Mouse (Mus musculus) midbrain, embryonic 10.5 days (tissue): ENCODE data around the gene Scamp3. TPM values are rescaled to one million over a fixed set of nuclear protein-coding genes. Genes with fewer than 3 reads are reported as not detected.

ENCODE experiments used
- DNase-seq: peaks from one replicate; pipeline ENCODE4 v3.0.0-alpha.2; 2017; ENCODE audit warnings: low spot score
- H3K27ac ChIP-seq: fragments of 300-500 bp; sonication (generic); replicated peaks from 2 replicates; pipeline ENCODE4 v1.5.1; 2016; ENCODE audit warnings: mild to moderate bottlenecking
- H3K27me3 ChIP-seq: fragments of 300-500 bp; sonication (generic); 2 replicates; pipeline ENCODE4 v1.6.1; 2016; ENCODE audit warnings: low read depth, mild to moderate bottlenecking; ENCODE audit not compliant: poor library complexity, severe bottlenecking
- H3K36me3 ChIP-seq: fragments of 300-500 bp; sonication (generic); 2 replicates; pipeline ENCODE4 v1.6.1; 2016; ENCODE audit warnings: mild to moderate bottlenecking, moderate library complexity
- H3K4me1 ChIP-seq: fragments of 300-500 bp; sonication (generic); 2 replicates; pipeline ENCODE4 v1.6.1; 2016
- H3K4me3 ChIP-seq: fragments of 300-500 bp; sonication (generic); 2 replicates; pipeline ENCODE4 v1.5.1; 2016; ENCODE audit warnings: mild to moderate bottlenecking, moderate library complexity
- H3K9me3 ChIP-seq: fragments of 300-500 bp; sonication (generic); replicated peaks from 2 replicates; pipeline ENCODE4 v1.6.1; 2016; ENCODE audit warnings: mild to moderate bottlenecking
- WGBS: fragments of 180-500 bp; shearing (Covaris S2); methylation state at CpG from one replicate; pipeline ENCODE4 v1.1.7; 2016; 5-methylcytosine and 5-hydroxymethylcytosine counted together
- polyA plus RNA-seq: library from polyadenylated mRNA; unstranded; fragments of >200 nt; fragmentation: Nextera tagmentation; extraction: Ambion mirVana; gene quantifications from 2 replicates; pipeline ENCODE4 v1.2.1, GENCODE M21; 2016

Scamp3 gene
- 99.2 and 104 TPM in 2 replicates for polyA plus RNA-seq

DNA sequence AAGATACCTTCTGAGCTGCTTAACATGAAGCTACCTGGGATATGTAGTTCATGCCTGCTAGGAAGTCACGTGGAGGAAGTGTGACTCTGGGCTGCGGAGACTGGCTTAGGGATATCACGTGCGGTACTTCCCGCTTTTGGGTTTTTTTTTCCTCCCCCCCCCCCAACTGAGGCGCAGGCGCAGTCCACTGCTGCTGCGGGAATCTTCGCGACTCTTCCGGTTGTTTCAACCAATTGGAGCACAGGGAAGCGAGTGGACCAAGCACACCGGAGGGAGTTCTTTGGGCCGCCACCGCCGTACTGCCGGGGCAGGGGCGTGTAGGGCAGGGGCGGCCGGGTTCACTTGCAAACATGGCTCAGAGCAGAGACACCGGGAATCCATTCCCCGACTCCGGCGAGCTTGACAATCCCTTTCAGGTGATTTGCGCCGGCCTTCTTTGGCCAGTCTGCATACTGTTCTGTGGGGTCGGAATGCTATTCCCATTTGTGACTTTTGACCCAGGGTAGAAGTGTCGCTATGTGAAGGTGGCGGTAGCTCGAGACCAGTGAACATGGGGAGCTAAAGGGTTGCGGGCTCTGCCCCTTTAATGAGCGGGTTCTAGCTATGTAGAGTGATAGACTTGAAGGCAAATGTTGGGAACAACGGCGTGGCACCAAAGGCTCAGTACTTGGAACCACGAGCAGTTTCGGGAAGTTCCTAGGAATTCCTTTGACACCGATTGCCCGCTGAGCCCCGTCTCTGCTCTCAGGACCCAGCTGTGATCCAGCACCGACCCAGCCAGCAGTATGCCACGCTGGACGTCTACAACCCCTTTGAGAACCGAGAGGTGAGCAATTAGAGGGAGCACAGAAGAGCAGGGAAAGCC lies at the start of gene Scamp3:
TSS of gene Scamp3 (plus strand) at position 232 of the 865 bp plus-strand sequence.
- Histone ChIP-seq H3K27ac (peak within 1 kb of the TSS; percentile 86), H3K9me3 (no peaks in the 10 kb centered on the region)

DNA sequence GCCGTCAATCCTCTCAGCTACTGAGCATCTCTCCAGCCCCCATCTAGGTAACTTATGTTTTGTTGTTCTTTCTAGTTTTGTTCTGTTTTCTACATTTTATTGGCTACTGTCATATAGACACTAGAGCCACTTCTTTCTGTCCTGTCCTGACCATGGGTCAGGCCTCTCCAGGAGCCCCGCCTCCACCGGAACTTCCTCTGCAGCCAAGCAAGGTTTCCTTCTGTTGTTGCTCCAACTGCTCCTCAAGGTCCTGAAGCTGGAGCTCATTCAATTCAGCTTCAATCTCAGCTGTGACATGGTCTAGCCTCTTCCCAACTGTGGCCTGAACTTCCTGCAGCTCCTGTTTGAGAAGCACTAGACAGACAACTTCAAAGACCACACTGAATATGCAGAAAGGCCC lies 47.4 kb upstream of the Scamp3 start:
- DNase-seq = no peak
- H3K36me3 ChIP-seq = no peaks in the 10 kb centered on the region
- H3K27me3 ChIP-seq = peaks cover 22% of the 10 kb centered on the region
- no peak overlapping the region for H3K27ac ChIP-seq
- no peaks in the 10 kb centered on the region for H3K9me3 ChIP-seq
- H3K4me1 ChIP-seq = peaks cover 17% of the 10 kb centered on the region
- 90% methylated on average over 3 of the region's 3 CpGs for WGBS
- no peak overlapping the region for H3K4me3 ChIP-seq

More for the DNA sequence above, at the start of gene Scamp3:
- peak within 1 kb of the TSS; percentile 72 for H3K4me3 ChIP-seq
- H3K36me3 ChIP-seq = peaks cover 81% of the 10 kb centered on the region
- WGBS = under 1% methylated on average over 43 of the region's 43 CpGs
- H3K27me3 ChIP-seq = no peaks in the 10 kb centered on the region
- DNase-seq = peak; percentile 96
- H3K4me1 ChIP-seq = peaks cover 23% of the 10 kb centered on the region

DNA sequence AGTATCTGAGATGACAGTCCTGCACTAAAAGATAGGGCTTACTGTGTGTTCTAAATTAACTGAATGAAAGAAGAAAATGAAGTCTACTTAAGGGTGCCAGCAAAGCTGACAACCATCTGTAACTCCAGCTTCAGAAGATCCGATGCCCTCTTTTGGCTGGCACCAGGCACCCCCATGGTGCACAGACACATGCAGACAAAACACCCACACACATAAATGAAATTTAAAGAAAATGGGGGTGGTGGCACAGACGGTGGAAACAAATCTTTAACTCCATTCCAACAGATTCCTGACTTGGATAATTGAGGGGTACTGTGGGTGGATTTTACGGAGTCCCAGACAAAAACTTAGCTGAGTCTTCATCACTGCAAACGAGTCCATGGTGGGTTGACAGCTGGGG lies 45.5 kb upstream of the Scamp3 start:
- H3K27me3 ChIP-seq = peaks cover 30% of the 10 kb centered on the region
- H3K36me3 ChIP-seq = no peaks in the 10 kb centered on the region
- DNase-seq = no peak
- peaks cover 17% of the 10 kb centered on the region for H3K4me1 ChIP-seq
- no peaks in the 10 kb centered on the region for H3K9me3 ChIP-seq
- no peak overlapping the region for H3K27ac ChIP-seq
- peak overlapping the region; percentile 53 for H3K4me3 ChIP-seq
- WGBS = 60% methylated on average over 4 of the region's 4 CpGs

DNA sequence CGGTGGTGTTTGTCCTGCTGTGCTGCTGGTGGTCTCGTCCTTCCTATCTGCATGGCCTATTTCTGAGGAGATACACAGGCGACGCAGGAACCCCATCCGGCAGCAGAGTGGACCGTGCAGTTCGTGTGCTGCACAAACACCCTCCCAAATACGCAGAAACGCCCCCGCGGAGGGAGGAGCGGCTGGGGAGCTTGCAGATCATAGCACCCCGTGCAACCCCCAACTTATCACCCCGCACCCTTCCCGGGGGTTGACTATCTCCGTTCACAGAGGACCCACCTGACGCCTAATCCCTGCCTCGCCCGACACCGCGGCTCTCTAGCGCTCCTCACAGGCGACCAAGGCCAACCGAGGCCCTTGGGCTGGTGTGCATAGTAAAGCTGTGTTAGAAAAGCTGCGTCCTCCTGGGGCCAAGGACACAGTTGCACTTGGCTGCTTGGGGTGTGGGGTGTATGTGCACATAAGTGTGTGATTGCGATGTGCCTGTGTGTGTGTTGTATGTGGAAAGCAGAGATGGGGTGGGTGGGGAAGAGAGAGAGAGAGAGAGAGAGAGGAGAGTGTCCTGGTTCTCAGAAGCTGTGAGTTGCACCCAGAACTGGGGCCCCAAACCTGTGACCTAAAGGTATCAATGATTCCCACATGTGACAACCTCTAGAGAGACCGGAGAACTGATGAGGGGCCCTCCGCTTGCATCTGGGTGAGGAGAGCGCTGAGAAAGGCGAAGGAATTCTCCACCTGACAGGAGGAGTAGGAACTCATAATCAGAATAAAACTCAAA lies 44.8 kb upstream of the Scamp3 start:
- DNase-seq = peak; percentile 39
- peak overlapping the region; percentile 64 for H3K27ac ChIP-seq

DNA sequence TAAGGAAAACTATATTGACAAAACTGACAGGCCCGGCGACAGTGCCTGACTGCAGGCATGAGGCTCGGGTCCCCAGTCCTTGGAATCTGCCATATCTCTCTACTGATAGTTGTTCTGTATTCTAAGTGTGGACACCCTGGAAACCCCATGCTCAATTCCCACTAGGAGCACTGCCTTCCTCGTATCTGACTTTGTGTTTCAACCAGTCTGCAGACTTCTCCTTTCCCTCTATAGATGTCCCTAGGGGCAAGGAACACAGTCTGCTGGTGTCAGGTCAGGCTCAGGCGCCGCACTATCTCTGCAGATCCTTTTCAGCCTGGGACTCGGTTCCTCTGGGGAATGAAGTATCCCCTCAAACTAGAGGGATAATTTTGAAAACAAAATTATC lies 44.2 kb upstream of the Scamp3 start:
- Histone ChIP-seq H3K27ac (no peak overlapping the region), H3K4me1 (peaks cover 17% of the 10 kb centered on the region), H3K4me3 (no peak overlapping the region), H3K27me3 (peaks cover 34% of the 10 kb centered on the region), H3K36me3 (no peaks in the 10 kb centered on the region), H3K9me3 (no peaks in the 10 kb centered on the region)
- no peak for DNase-seq
- 83% methylated on average over 7 of the region's 7 CpGs for WGBS

More for the DNA sequence above, 44.8 kb upstream of the Scamp3 start:
- H3K4me3 ChIP-seq = peak overlapping the region; percentile 53
- H3K9me3 ChIP-seq = no peaks in the 10 kb centered on the region
- H3K27me3 ChIP-seq = peaks cover 34% of the 10 kb centered on the region
- peaks cover 17% of the 10 kb centered on the region for H3K4me1 ChIP-seq
- 18% methylated on average over 30 of the region's 30 CpGs for WGBS
- no peaks in the 10 kb centered on the region for H3K36me3 ChIP-seq

DNA sequence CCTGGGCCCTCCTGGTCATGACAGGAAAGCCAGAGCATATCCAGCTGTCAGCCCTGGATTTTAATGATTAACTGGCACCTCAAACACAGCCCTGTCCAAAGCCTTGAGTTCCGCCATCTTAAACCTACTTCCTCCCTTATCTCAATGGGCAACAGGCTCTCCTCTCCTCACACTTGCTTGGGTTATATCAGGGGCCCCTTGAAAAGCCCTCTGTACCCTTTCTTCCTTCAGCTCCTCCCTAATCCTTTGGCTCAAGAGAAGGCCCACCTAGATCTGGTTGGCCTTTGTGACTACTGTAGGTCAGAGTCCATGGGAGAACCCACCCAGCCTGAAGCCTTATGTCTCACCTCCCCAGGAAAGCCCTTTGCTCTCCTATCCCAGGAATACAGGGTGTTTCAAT lies 43.5 kb upstream of the Scamp3 start:
- Histone ChIP-seq H3K27ac (no peak overlapping the region), H3K4me3 (no peak overlapping the region), H3K36me3 (no peaks in the 10 kb centered on the region), H3K9me3 (no peaks in the 10 kb centered on the region), H3K4me1 (peaks cover 16% of the 10 kb centered on the region), H3K27me3 (peaks cover 34% of the 10 kb centered on the region)
- no peak for DNase-seq
- 89% methylated on average over 1 of the region's 1 CpGs for WGBS

DNA sequence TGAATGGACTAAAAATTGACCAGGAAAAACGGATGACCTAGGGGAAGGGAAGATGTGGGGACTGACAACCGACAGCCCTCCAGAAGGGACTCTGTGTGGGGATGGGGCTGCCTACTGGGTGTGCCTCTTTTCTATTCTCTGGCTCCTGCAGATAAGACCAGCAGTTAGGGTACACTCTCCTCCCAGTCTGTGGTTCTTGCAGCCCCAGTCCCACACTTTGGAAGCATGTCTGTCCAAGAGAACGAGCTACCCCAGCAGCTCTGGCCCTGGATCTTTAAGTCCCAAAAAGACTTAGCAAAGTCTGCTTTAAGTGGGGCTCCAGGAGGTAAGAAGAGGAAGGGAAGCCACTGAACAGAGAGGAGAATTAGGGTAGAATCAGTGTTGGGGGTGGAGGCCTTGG lies 41.3 kb upstream of the Scamp3 start, which contains the start of gene Pklr:
TSS of gene Pklr (plus strand) at position 185 of the 400 bp plus-strand sequence.
- WGBS = 66% methylated on average over 3 of the region's 3 CpGs
- H3K4me3 ChIP-seq = peak within 1 kb of the TSS; percentile 23
- H3K36me3 ChIP-seq = no peaks in the 10 kb centered on the region
- peaks cover 13% of the 10 kb centered on the region for H3K4me1 ChIP-seq
- no peak for DNase-seq
- peaks cover 34% of the 10 kb centered on the region for H3K27me3 ChIP-seq
- peak within 1 kb of the TSS; percentile 57; the same call in 1 of the 2 replicates for H3K27ac ChIP-seq
- H3K9me3 ChIP-seq = no peaks in the 10 kb centered on the region

DNA sequence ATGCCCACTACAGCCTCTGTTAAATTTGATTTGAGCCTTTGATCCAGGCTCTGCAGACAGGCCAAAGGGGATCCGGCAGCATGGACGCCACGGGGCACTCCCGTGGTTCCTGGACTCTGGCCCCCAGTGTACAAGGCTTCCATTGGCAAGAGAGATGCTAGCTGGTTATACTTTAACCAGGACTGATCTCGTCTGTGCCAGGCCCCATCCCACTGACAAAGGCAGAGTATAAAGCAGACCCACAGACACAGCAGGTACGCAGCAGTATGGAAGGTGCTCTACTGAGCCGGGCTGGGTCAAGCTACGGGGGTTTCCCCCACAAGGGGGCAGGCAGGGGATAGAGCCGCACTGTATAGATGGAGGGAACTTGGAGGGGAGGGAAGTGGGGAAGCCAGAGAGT lies 40.9 kb upstream of the Scamp3 start:
- no peaks in the 10 kb centered on the region for H3K9me3 ChIP-seq
- no peak for DNase-seq
- no peaks in the 10 kb centered on the region for H3K36me3 ChIP-seq
- peak overlapping the region; percentile 57; the same call in 1 of the 2 replicates for H3K27ac ChIP-seq
- H3K27me3 ChIP-seq = peaks cover 34% of the 10 kb centered on the region
- WGBS = 45% methylated on average over 9 of the region's 9 CpGs
- peak overlapping the region; percentile 23; the same call in 1 of the 2 replicates for H3K4me3 ChIP-seq
- peaks cover 13% of the 10 kb centered on the region for H3K4me1 ChIP-seq

DNA sequence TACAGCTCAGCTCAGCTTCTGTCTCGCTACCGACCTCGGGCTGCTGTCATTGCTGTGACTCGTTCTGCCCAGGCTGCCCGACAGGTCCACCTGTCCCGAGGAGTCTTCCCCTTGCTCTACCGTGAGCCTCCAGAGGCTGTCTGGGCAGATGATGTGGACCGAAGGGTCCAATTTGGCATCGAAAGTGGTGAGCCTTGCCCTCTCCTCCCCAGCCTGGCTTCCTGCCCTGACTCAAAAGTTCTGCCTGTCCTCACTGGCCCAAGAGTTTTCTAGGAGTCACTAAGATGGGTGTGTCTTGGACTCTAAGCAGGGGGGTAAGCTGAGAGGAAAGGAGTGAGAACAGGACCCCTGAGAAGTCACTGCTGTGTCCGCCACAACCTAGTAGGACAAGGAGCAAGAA lies 32.5 kb upstream of the Scamp3 start:
- Histone ChIP-seq H3K4me1 (peaks cover 40% of the 10 kb centered on the region), H3K4me3 (no peak overlapping the region), H3K36me3 (no peaks in the 10 kb centered on the region), H3K27me3 (peaks cover 40% of the 10 kb centered on the region), H3K9me3 (no peaks in the 10 kb centered on the region), H3K27ac (no peak overlapping the region)
- WGBS = 90% methylated on average over 10 of the region's 10 CpGs
- DNase-seq = no peak

DNA sequence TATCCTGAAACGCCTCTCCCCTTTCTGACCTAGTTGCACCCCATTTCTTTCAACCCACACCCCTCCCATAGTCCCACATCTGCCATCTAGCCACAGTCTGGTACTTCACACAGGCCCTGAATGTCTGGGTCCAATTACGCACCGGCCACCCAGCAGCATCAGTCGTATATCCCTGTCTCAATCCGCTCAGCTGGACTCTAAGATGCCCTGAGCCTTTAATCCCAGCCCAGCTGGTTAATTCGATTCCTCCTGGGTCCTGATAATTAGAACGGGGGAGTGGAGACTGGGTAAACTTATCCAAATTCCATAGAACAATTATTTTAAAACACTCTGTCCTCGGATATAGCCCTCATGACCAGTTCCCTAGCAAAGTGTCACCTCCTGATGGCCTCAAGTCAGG lies 31.7 kb upstream of the Scamp3 start:
- no peak overlapping the region for H3K27ac ChIP-seq
- no peak for DNase-seq
- 29% methylated on average over 8 of the region's 8 CpGs for WGBS
- no peak overlapping the region for H3K4me3 ChIP-seq
- no peaks in the 10 kb centered on the region for H3K9me3 ChIP-seq
- 0 out of 2 replicates have a peak, but pooled peaks cover 1% of the 10 kb centered on the region for H3K36me3 ChIP-seq
- peaks cover 44% of the 10 kb centered on the region for H3K4me1 ChIP-seq
- peaks cover 47% of the 10 kb centered on the region for H3K27me3 ChIP-seq

DNA sequence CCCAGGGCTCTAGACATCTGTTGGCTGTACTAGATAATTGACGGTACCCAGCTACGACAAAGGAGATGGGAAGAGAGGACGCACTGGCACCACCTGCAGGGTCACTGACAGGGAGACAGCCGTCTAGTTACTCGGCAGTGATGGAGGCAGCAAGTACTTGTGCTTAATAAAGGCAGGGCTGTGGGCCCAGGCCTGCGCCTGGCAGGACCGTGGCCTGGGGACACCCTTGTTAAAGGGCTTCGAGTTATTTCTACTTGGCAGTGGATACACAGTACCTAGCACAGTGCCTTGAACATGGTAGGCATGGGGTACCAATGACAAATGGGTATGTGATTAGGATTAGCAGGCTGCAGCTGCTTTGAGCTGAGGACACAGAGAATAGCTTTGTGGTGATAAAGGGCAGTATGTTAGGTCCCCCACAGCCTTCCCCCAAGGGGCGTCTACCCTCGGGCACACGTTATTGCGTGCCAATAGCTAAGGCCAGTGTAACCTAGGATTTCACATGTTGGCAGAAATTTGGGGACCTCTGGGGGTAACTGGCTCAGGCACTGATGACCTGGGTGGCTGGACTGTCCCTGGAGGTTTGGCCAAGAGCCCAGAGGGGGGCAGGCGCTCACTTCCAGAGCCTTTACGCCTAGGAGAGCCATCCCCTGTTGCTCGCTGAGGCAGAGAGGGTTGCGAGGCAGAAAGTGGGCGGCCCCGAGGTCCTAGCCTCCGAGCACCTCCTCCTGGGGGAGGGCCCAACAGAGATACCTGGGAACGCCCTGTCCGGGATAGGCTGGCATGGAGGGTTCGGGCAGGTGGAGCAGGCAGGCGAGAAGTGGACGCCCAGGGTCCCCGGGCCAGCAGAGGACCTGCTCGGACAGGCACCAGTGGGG lies 29.9 kb upstream of the Scamp3 start:
- Histone ChIP-seq H3K27ac (peak overlapping the region; percentile 34; the same call in 1 of the 2 replicates), H3K9me3 (no peaks in the 10 kb centered on the region), H3K27me3 (peaks cover 56% of the 10 kb centered on the region), H3K36me3 (0 out of 2 replicates have a peak, but pooled peaks cover 5% of the 10 kb centered on the region), H3K4me3 (peak overlapping the region; percentile 42), H3K4me1 (peaks cover 44% of the 10 kb centered on the region)
- DNase-seq = peak; percentile 31
- WGBS = 21% methylated on average over 26 of the region's 26 CpGs

DNA sequence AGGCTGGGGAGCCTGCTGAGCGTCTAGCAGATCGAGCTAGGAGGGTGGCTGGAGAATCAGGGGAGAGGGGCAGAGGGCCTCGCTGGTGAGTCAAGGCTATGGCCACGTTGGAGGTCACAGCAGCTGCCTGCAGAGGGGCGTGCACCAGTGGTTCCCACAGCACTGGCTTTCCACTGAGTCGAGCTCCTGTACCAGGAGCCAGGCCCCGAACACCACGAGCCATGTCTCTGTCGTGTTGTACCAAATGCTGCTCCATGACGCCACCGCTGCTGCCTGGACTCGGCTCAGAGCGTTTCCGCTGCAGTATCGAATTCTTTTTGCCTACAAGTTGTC lies 29.3 kb upstream of the Scamp3 start:
- 10% methylated on average over 15 of the region's 15 CpGs for WGBS
- H3K27me3 ChIP-seq = peaks cover 62% of the 10 kb centered on the region
- peaks cover 44% of the 10 kb centered on the region for H3K4me1 ChIP-seq
- H3K4me3 ChIP-seq = peak overlapping the region; percentile 42
- peak overlapping the region; percentile 34; the same call in 1 of the 2 replicates for H3K27ac ChIP-seq
- H3K36me3 ChIP-seq = 0 out of 2 replicates have a peak, but pooled peaks cover 10% of the 10 kb centered on the region
- no peak for DNase-seq
- H3K9me3 ChIP-seq = no peaks in the 10 kb centered on the region
